Mouse (Mus musculus): Measurements from ENCODE around the gene Eif4e3. TPM values are rescaled to one million over a fixed set of nuclear protein-coding genes. Genes with fewer than 3 reads are reported as not detected.

Gene Eif4e3
- 0.75 and 0.92 TPM in 2 replicates for polyA plus RNA-seq (2012; ENCODE audit: low replicate concordance)

DNA sequence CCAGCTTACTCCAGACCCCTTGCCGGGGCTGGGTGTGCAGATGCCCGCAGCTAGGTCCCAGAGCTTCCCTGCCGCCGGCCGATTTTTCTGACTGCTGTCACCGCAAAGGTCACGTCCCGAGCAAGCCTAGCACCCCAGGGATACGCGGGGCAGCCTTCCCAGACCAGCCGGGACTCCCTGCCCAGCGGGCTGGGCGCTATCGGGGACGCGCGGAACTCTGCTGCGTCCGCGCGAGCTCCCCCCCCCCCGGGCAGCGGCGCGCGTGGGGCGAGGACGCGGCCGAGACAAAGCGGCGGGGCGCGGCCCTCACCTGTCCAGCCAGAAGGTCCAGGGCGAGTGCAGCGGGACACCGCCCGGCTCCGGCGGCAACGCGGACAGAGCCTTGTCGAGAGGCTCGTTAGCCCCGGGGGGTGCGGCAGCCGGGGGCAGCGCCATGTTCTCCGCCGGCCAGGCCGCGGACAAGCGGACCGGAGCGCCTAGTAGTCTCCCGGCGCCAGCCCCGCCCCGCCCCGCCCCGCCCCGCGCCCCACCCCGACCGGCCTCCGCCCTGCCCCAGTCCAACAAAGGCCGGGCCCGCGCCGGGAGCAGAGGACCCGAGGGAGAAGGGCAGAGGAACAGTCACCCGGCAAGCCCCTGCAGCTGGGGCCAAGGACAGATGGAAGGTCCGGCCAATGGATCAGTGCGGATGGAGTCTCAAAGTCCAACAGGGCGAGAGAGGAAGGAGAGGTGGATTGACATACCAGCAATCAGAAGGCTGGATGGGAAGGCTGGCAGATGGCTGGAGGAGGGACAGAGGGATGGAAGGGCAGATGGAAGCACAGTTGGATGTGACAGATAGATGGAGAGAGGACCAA, at the start of gene Eif4e3, which contains the start of gene Gm20696:
Eif4e3 (minus strand) TSS at position 454 of the 854 bp plus-strand sequence.
Gm20696 (minus strand) TSS at position 480 of the 854 bp plus-strand sequence.

DNA sequence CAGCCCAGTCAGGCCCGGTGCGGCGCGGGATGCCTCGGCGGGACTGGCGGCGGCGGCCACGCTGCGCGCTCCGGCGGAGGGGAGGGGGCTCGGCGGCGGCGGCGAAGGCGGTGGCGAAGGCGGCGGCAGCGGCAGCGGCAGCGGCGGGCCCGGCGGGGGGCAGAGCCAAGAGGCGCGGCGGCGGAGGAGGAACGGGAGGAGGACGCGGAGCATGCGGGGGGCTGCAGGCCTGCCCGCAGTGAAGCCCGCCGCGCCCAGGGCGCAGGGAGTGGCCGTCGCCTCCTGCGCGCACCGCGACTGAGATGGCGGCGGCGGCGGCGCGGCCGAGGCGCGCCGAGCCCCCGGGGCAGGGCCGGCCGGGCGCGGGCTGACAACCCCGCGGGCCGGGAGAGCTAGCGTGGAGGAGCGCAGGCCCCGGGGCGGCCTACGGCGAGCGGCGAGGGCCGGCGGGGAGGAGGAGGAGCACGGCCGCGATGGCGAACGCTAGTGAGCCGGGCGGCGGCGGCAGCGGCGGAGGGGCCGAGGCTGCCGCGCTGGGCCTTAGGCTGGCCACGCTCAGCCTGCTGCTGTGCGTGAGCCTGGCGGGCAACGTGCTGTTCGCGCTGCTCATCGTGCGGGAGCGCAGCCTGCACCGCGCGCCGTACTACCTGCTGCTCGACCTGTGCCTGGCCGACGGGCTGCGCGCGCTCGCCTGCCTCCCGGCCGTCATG, 25.8 kb upstream of the Eif4e3 start, which contains the start of gene Gpr27:
Gpr27 (plus strand) TSS at position 474 of the 710 bp plus-strand sequence.

Other genes starting within 250 kb of the Eif4e3 start
- 64.5 and 140 TPM in 2 replicates for gene Foxp1, start 144.1 kb downstream of the Eif4e3 start, polyA plus RNA-seq (2012; ENCODE audit: low replicate concordance)
- gene Gm20696, start within 50 bp of the Eif4e3 start, polyA plus RNA-seq (2012; ENCODE audit: low replicate concordance), result 0.25 TPM in 1 of 2 replicates, not detected in the other
- 0.11 and 0.39 TPM in 2 replicates for gene Gpr27, start 25.9 kb upstream of the Eif4e3 start, polyA plus RNA-seq (2012; ENCODE audit: low replicate concordance)
- gene Prok2, start 59.6 kb upstream of the Eif4e3 start, polyA plus RNA-seq (2012; ENCODE audit: low replicate concordance), result not detected in 2 replicates